Mouse (Mus musculus) MEL (cell line): ENCODE measurements around the gene Irx5. TPM values are rescaled to one million over a fixed set of nuclear protein-coding genes. Genes with fewer than 3 reads are reported as not detected.

Source experiments
- DNase-seq: peaks from one replicate; pipeline ENCODE4 v3.0.0; 2011; ENCODE audit warnings: low read depth, low spot score
- H3K27ac ChIP-seq: 2 replicates; pipeline ENCODE4 v1.5.1; 2012; ENCODE audit warnings: low read depth, mild to moderate bottlenecking, control low read depth, low read length, moderate library complexity; ENCODE audit not compliant: control insufficient read depth
- H3K27me3 ChIP-seq, 2 experiments: fragments of 150-350 bp in 1 of 2; sonication (generic) in 1 of 2; 2 replicates each; pipeline ENCODE4 v1.6.1; 2012; ENCODE audit warnings: low read length in 2 of 2, mild to moderate bottlenecking in 2 of 2, improper control_type of control experiment in 1 of 2, moderate library complexity in 1 of 2; ENCODE audit not compliant: insufficient read depth in 2 of 2, control insufficient read depth in 1 of 2
- H3K36me3 ChIP-seq, 2 experiments: 2 replicates each; pipeline ENCODE4 v1.6.1; 2012 to 2014; ENCODE audit warnings: low read length in 2 of 2, improper control_type of control experiment in 1 of 2, inconsistent platforms in 1 of 2, mild to moderate bottlenecking in 1 of 2; ENCODE audit not compliant: insufficient read depth in 2 of 2, control insufficient read depth in 1 of 2
- H3K4me1 ChIP-seq, 2 experiments: fragments of 150-350 bp in 1 of 2; sonication (generic) in 1 of 2; 2 replicates each; pipeline ENCODE4 v1.6.1; 2012; ENCODE audit warnings: low read length in 2 of 2, improper control_type of control experiment in 1 of 2, mild to moderate bottlenecking in 1 of 2; ENCODE audit not compliant: insufficient read depth in 2 of 2, control insufficient read depth in 1 of 2
- H3K4me3 ChIP-seq, 2 experiments: fragments of 150-350 bp in 1 of 2; sonication (generic) in 1 of 2; 2 replicates each; pipeline ENCODE4 v1.5.1; 2012; ENCODE audit warnings: low read depth in 2 of 2, low read length in 2 of 2, mild to moderate bottlenecking in 2 of 2, moderate library complexity in 2 of 2, control low read depth in 1 of 2, improper control_type of control experiment in 1 of 2; ENCODE audit not compliant: control insufficient read depth in 1 of 2, insufficient read depth in 1 of 2
- H3K79me2 ChIP-seq: 2 replicates; pipeline ENCODE4 v1.6.1; 2012; ENCODE audit warnings: mild to moderate bottlenecking, low read length, moderate library complexity; ENCODE audit not compliant: control insufficient read depth, poor library complexity, insufficient read depth
- H3K9ac ChIP-seq: 2 replicates; pipeline ENCODE4 v1.6.1; 2012; ENCODE audit warnings: low read depth, mild to moderate bottlenecking, control low read depth, low read length, moderate library complexity; ENCODE audit not compliant: control insufficient read depth, poor library complexity, severe bottlenecking
- H3K9me3 ChIP-seq: fragments of 150-350 bp; sonication (generic); replicated peaks from 2 replicates; pipeline ENCODE4 v1.6.1; 2012; ENCODE audit warnings: mild to moderate bottlenecking, low read length, improper control_type of control experiment, moderate library complexity; ENCODE audit not compliant: insufficient read depth
- CHD2 ChIP-seq: IDR thresholded peaks from 2 replicates; pipeline ENCODE4 v1.6.1; 2011; ENCODE audit warnings: low read length, improper control_type of control experiment
- HCFC1 ChIP-seq: IDR thresholded peaks from 2 replicates; pipeline ENCODE4 v1.6.1; 2012; ENCODE audit warnings: low read depth, mild to moderate bottlenecking, inconsistent platforms, low read length, improper control_type of control experiment, moderate library complexity
- JUND ChIP-seq: IDR thresholded peaks from 2 replicates; pipeline ENCODE4 v1.6.1; 2011; ENCODE audit warnings: low read depth, mild to moderate bottlenecking, improper control_type of control experiment, low read length
- KAT2A ChIP-seq: conservative IDR thresholded peaks from 2 replicates; pipeline ENCODE4 v1.6.1; 2012; ENCODE audit warnings: low read depth, low read length, improper control_type of control experiment, inconsistent platforms
- MXI1 ChIP-seq: IDR thresholded peaks from 2 replicates; pipeline ENCODE4 v1.6.1; 2011; ENCODE audit warnings: mild to moderate bottlenecking, low read depth, low read length, improper control_type of control experiment
- MYB ChIP-seq: IDR thresholded peaks from 2 replicates; pipeline ENCODE4 v1.6.1; 2011; ENCODE audit warnings: mild to moderate bottlenecking, low read depth, low read length, improper control_type of control experiment
- NELFE ChIP-seq: IDR thresholded peaks from 2 replicates; pipeline ENCODE4 v1.6.1; 2011; ENCODE audit warnings: low read depth, low read length, improper control_type of control experiment
- NRF1 ChIP-seq: IDR thresholded peaks from 2 replicates; pipeline ENCODE4 v1.6.1; 2014; ENCODE audit warnings: low read depth, mild to moderate bottlenecking, inconsistent platforms, low read length, improper control_type of control experiment, moderate library complexity; ENCODE audit not compliant: poor library complexity, insufficient read depth, severe bottlenecking
- POLR2A ChIP-seq, 2 experiments: IDR thresholded peaks; 2 replicates each; pipeline ENCODE4 v1.6.1; 2011 to 2012; ENCODE audit warnings: low read length in 2 of 2, mild to moderate bottlenecking in 2 of 2, control low read depth in 1 of 2, improper control_type of control experiment in 1 of 2, low read depth in 1 of 2, moderate library complexity in 1 of 2; ENCODE audit not compliant: control insufficient read depth in 1 of 2, insufficient read depth in 1 of 2, poor library complexity in 1 of 2
- POLR2AphosphoS2 ChIP-seq: IDR thresholded peaks from 2 replicates; pipeline ENCODE4 v1.6.1; 2011; ENCODE audit warnings: low read length, improper control_type of control experiment
- POLR2AphosphoS5 ChIP-seq: IDR thresholded peaks from 2 replicates; pipeline ENCODE4 v1.6.1; 2012; ENCODE audit warnings: low read depth, borderline replicate concordance, mild to moderate bottlenecking, inconsistent platforms, low read length, moderate library complexity, mixed read lengths
- SIN3A ChIP-seq: IDR thresholded peaks from 2 replicates; pipeline ENCODE4 v1.6.1; 2012; ENCODE audit warnings: low read length, improper control_type of control experiment, inconsistent platforms
- TBP ChIP-seq: IDR thresholded peaks from 2 replicates; pipeline ENCODE4 v1.8.0; 2011; ENCODE audit warnings: low read depth, low read length, improper control_type of control experiment
- USF2 ChIP-seq, 2 experiments: IDR thresholded peaks; 2 replicates each; pipeline ENCODE4 v1.6.1; 2011 to 2012; ENCODE audit warnings: improper control_type of control experiment in 2 of 2, low read length in 2 of 2, borderline replicate concordance in 1 of 2, inconsistent platforms in 1 of 2, low read depth in 1 of 2, mild to moderate bottlenecking in 1 of 2; ENCODE audit not compliant: insufficient read depth in 1 of 2
- ZKSCAN1 ChIP-seq: IDR thresholded peaks from 2 replicates; pipeline ENCODE4 v1.6.1; 2012; ENCODE audit warnings: low read depth, mild to moderate bottlenecking, inconsistent platforms, low read length, improper control_type of control experiment, moderate library complexity
- polyA plus RNA-seq, 2 experiments: library from polyadenylated mRNA; stranded (reverse) in 1 of 2; unstranded in 1 of 2; fragments of >175 nt in 1 of 2; fragments of >200 nt in 1 of 2; gene quantifications; 2 replicates each; pipeline versions ENCODE4 v1.2.1 to v1.2.4; 2012; ENCODE audit warnings: low replicate concordance in 2 of 2, low read depth in 1 of 2; ENCODE audit not compliant: insufficient read length in 2 of 2, insufficient read depth in 1 of 2, missing spikeins in 1 of 2
- total RNA-seq: library from RNA; depleted of rRNA; stranded (reverse); fragments of 300-350 nt; gene quantifications from 2 replicates; pipeline ENCODE4 v1.2.3, GENCODE M21; 2012

Irx5 gene
- total and polyA plus RNA-seq, 3 experiments = 0.15 to 0.43 TPM; not detected in 1

- H3K27ac ChIP-seq = no peak overlapping the region
- no peaks in the 10 kb centered on the region for H3K27me3 ChIP-seq
- H3K4me3 ChIP-seq = no peak overlapping the region
- H3K79me2 ChIP-seq = no peaks in the 10 kb centered on the region
- no peak for TF ChIP-seq TBP
- DNase-seq = no peak
- H3K36me3 ChIP-seq = no peaks in the 10 kb centered on the region
- no peaks in the 10 kb centered on the region for H3K4me1 ChIP-seq
- no peak overlapping the region for H3K9ac ChIP-seq
- no peaks in the 10 kb centered on the region for H3K9me3 ChIP-seq
Measured at GRCm38 (mm10) chr8:92408092-92408491, 50.7 kb downstream of the Irx5 start.

DNA sequence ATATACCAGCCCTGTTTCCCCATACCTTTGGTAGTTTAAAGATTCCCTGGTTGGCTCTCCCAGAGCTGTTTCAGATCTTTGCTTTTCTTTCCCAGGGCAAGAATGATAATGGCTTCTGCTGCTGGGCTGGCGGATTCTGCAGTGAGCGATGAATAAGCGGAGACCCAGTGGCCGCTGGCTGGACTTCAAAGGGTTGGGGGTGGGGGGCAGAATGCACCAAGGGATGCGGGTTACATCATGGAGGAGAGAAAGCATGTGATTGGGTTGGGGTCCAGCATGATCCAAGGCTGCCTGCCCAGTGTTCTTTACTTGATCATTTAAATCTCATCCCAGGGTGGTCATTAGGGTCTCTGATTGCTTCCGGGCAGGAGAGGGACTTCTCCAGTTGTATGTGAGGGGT is 56.2 kb downstream of the Irx5 start:
- TF ChIP-seq TBP (no peak), ZKSCAN1 (no peak), JUND (no peak), NRF1 (no peak), MXI1 (no peak), POLR2AphosphoS5 (no peak), CHD2 (no peak), MYB (no peak), KAT2A (no peak), USF2 (IDR thresholded peaks at IDR 0.05; ENCODE audit: borderline replicate concordance in 1 of 2, insufficient read depth in 1 of 2, low read depth in 1 of 2, low read length in 2 of 2) (no peak)
- no peak for DNase-seq
- H3K9me3 ChIP-seq = no peaks in the 10 kb centered on the region
- H3K36me3 ChIP-seq = no peaks in the 10 kb centered on the region
- H3K4me3 ChIP-seq = no peak overlapping the region
- H3K9ac ChIP-seq = no peak overlapping the region
- no peak overlapping the region for H3K27ac ChIP-seq
- H3K4me1 ChIP-seq = no peaks in the 10 kb centered on the region
- H3K79me2 ChIP-seq = no peaks in the 10 kb centered on the region
- H3K27me3 ChIP-seq = no peaks in the 10 kb centered on the region

DNA sequence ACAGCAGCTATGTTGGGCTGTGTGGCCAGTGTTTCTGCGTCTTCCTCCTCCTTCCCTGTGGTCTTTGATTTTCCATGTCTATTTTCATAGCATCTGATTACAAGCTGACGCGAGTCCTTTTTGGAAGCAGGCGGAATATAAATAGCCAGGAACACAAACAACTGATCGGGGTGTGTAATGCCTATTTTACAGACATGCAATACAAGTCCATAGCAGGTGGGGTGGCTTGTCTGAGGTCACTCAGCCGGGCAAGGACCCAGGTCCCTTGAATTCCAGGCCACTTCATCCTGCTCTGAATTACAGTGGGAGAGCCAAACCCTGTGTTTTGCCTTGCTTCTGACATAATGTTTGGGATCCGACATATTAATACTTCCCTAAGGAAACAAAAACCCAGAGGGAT is 63.2 kb downstream of the Irx5 start:
- no peaks in the 10 kb centered on the region for H3K79me2 ChIP-seq
- no peak overlapping the region for H3K9ac ChIP-seq
- H3K27me3 ChIP-seq = no peaks in the 10 kb centered on the region
- H3K27ac ChIP-seq = no peak overlapping the region
- no peaks in the 10 kb centered on the region for H3K9me3 ChIP-seq
- DNase-seq = no peak
- H3K4me3 ChIP-seq = no peak overlapping the region
- H3K36me3 ChIP-seq = no peaks in the 10 kb centered on the region
- TF ChIP-seq CHD2 (no peak), POLR2AphosphoS2 (no peak), POLR2A (IDR thresholded peaks at IDR 0.05; ENCODE audit: control insufficient read depth in 1 of 2, insufficient read depth in 1 of 2, low read depth in 1 of 2, low read length in 2 of 2, poor library complexity in 1 of 2) (no peak), SIN3A (no peak), HCFC1 (no peak), NELFE (no peak)
- H3K4me1 ChIP-seq = no peaks in the 10 kb centered on the region
